Mouse (Mus musculus): ENCODE measurements around the gene Cul5. TPM values are rescaled to one million over a fixed set of nuclear protein-coding genes. Genes with fewer than 3 reads are reported as not detected.

Cul5 gene
- polyA plus RNA-seq, 1 experiment from 2014 or later = 59.9 TPM

DNA sequence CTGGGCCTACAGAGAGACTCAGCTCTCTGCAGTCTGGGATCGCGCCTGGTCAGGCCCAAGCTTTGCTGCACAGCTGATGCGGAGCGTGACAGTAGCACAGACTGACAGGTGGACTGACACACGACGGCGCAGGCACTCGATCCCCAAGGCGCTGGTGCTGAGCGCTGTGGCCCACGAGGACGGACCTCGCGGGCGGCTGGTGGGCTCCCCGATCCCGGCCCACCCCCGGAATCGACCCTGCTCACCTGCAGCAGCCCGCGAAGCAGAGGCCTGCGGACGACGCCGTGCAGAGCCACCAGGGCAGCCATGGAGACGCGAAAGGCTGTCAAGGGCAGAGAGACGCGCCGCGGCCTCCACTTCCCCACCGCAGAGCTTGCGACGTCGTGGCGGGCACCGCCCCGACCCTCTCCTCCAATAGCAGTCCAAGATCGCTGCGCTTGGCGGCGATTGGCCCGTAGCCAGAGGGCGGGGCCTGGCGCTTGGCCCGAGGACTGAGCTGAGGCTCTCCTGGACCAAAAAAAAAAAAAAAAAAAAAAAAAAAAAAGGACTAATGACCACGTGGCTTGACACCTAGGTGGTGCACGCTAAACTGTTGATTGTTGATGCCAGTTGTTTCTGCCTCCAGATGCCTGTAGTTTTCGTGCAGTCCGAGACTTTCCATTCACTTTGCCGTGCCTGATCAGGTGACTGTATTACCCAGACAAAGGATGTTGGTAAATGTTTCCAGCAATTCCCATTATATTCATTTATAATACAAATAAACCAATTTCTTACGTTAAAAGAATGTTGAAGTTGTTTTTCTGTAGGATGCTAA, 59.6 kb downstream of the Cul5 start, which contains the start of gene Acat1:
Gene Acat1 (minus strand): TSS at position 415 of the 814 bp plus-strand sequence.
- ATAC-seq (ENCODE audit: low FRiP score) (peak; percentile 99), DNase-seq (ENCODE audit: low spot score) (peak; percentile 97)
- Histone ChIP-seq H3K4me3 (replicated peaks; ENCODE audit: low read length) (peak within 1 kb of the TSS; percentile 72), H3K27ac (peak within 1 kb of the TSS; percentile 82), H3K9ac (peak within 1 kb of the TSS; percentile 84), H3K36me3 (replicated peaks; ENCODE audit: control insufficient read depth, insufficient read depth) (peaks cover 10% of the 10 kb centered on the region), H3K27me3 (ENCODE audit: control insufficient read depth, insufficient read depth, low read length) (no peaks in the 10 kb centered on the region), H3K4me2 (replicated peaks) (peak within 1 kb of the TSS; percentile 75), H3K4me1 (replicated peaks; ENCODE audit: control insufficient read depth, insufficient read depth, low read length) (peaks cover 10% of the 10 kb centered on the region), H3K9me3 (ENCODE audit: control insufficient read depth, low read length) (no peaks in the 10 kb centered on the region)
- WGBS = 4% methylated on average over 52 of the region's 52 CpGs

DNA sequence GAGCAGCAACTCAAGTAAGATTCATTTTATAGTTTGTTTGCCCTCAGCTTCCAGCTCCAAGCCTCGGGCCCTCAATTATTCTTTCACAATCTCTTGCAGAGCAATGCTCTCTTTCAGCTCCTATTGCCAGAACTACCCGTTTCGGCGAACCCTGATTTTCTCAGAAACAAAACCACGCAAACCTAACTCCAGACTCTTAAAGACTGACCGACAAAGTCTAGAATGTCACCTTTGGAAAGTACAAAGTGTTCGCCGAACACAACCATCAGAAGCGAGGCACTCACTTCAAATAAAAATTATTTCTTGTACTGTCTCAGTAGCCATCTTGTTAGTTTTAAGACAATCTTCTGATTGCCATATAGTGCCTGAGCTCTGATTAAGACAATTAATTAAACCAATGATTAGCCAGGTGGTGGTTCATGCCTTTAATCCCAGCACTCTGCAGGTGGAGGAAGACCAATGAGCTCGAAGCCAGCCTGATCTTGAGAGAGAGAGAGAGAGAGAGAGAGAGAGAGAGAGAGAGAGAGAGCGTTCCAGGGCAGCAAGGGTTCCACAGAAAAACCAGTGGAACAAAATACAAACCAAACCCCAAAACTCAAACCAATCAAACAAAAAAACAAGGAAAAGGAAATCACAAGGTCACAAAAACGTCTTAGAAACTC, 60.4 kb downstream of the Cul5 start:
- peak overlapping the region; percentile 75 for H3K4me2 ChIP-seq (replicated peaks)
- peak overlapping the region; percentile 72 for H3K4me3 ChIP-seq (replicated peaks; ENCODE audit: low read length)
- 74% methylated on average over 12 of the region's 12 CpGs for WGBS
- H3K36me3 ChIP-seq (replicated peaks; ENCODE audit: control insufficient read depth, insufficient read depth) = peaks cover 3% of the 10 kb centered on the region; the same call in 1 of the 2 replicates
- H3K9me3 ChIP-seq (ENCODE audit: control insufficient read depth, low read length) = no peaks in the 10 kb centered on the region
- no peaks in the 10 kb centered on the region for H3K27me3 ChIP-seq (ENCODE audit: control insufficient read depth, insufficient read depth, low read length)
- peaks cover 10% of the 10 kb centered on the region for H3K4me1 ChIP-seq (replicated peaks; ENCODE audit: control insufficient read depth, insufficient read depth, low read length)
- peak overlapping the region; percentile 82 for H3K27ac ChIP-seq
- peak overlapping the region; percentile 84 for H3K9ac ChIP-seq
- ATAC-seq (ENCODE audit: low FRiP score) = no peak
- DNase-seq (ENCODE audit: low spot score) = no peak

DNA sequence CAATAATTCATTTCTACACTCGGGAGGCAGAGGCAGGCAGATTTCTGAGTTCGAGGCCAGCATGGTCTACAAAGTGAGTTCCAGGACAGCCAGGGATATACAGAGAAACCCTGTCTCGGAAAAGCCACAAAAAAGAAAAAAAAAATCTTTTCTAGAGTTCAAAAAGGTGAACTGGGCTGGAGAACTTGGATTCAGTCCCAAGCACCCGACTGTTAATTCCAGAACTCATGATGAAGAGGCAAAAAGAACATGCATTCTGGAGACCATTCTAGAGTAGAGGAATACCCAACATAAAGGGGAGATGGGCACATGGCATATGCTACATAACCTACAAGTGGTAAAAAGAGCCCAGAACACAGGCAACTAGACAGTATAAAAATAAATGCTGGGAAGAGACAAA, 62.0 kb downstream of the Cul5 start:
- Histone ChIP-seq H3K27me3 (ENCODE audit: control insufficient read depth, insufficient read depth, low read length) (no peaks in the 10 kb centered on the region), H3K4me2 (replicated peaks) (no peak overlapping the region), H3K9ac (no peak overlapping the region), H3K9me3 (ENCODE audit: control insufficient read depth, low read length) (no peaks in the 10 kb centered on the region), H3K27ac (no peak overlapping the region), H3K4me3 (replicated peaks; ENCODE audit: low read length) (no peak overlapping the region), H3K4me1 (replicated peaks; ENCODE audit: control insufficient read depth, insufficient read depth, low read length) (peaks cover 10% of the 10 kb centered on the region), H3K36me3 (replicated peaks; ENCODE audit: control insufficient read depth, insufficient read depth) (no peaks in the 10 kb centered on the region)
- ATAC-seq (ENCODE audit: low FRiP score) (no peak), DNase-seq (ENCODE audit: low spot score) (no peak)
- 93% methylated on average over 4 of the region's 4 CpGs for WGBS

DNA sequence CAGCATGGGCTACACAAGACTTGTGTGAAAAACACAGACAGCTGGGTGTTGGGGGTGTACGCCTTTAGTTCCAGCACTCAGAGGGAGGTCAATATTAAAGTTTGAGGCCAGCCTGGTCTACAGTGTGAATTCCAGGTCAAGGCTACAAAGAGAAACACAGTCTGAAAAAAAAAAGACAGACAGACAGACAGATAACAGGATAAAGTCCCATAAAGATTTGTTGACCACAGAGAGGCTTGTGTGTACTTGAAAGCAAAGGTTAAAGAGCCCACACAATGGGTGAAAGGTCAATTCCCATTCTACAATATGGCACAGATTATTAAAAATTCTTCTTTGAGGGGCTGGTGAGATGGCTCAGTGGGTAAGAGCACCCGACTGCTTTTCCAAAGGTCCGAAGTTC, 62.6 kb downstream of the Cul5 start:
- ATAC-seq (ENCODE audit: low FRiP score) (no peak), DNase-seq (ENCODE audit: low spot score) (no peak)
- Histone ChIP-seq H3K4me2 (replicated peaks) (no peak overlapping the region), H3K27ac (no peak overlapping the region), H3K9ac (no peak overlapping the region), H3K9me3 (ENCODE audit: control insufficient read depth, low read length) (no peaks in the 10 kb centered on the region), H3K4me3 (replicated peaks; ENCODE audit: low read length) (no peak overlapping the region), H3K27me3 (ENCODE audit: control insufficient read depth, insufficient read depth, low read length) (no peaks in the 10 kb centered on the region), H3K36me3 (replicated peaks; ENCODE audit: control insufficient read depth, insufficient read depth) (peaks cover 1% of the 10 kb centered on the region; the same call in 1 of the 2 replicates), H3K4me1 (replicated peaks; ENCODE audit: control insufficient read depth, insufficient read depth, low read length) (peaks cover 10% of the 10 kb centered on the region)
- WGBS = over 99% methylated on average over 3 of the region's 3 CpGs

DNA sequence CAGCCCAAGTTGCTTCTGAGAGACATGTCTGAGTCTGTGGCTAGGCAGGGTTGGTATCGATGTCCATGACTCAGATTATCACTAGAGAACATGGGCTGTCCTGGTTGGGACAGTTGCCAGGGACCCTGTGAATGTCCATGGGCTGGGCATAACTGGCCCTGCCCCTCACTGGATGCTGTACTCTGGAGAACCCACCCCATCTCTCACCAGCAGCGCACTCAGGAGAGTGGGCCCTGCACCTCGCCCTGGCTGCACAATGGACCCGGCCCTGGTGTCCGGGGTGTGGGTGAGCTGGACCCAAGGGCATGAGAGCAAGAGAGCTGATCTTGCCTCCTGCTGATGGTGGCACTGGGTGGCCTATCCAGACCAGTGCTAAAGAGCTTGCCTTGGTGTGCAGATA, 64.9 kb downstream of the Cul5 start:
- H3K4me3 ChIP-seq (replicated peaks; ENCODE audit: low read length) = no peak overlapping the region
- H3K4me1 ChIP-seq (replicated peaks; ENCODE audit: control insufficient read depth, insufficient read depth, low read length) = peaks cover 10% of the 10 kb centered on the region
- no peak overlapping the region for H3K9ac ChIP-seq
- WGBS = 96% methylated on average over 5 of the region's 5 CpGs
- no peak overlapping the region for H3K4me2 ChIP-seq (replicated peaks)
- H3K9me3 ChIP-seq (ENCODE audit: control insufficient read depth, low read length) = no peaks in the 10 kb centered on the region
- ATAC-seq (ENCODE audit: low FRiP score) (no peak), DNase-seq (ENCODE audit: low spot score) (no peak)
- H3K27me3 ChIP-seq (ENCODE audit: control insufficient read depth, insufficient read depth, low read length) = no peaks in the 10 kb centered on the region
- H3K27ac ChIP-seq = no peak overlapping the region
- peaks cover 7% of the 10 kb centered on the region; the same call in 1 of the 2 replicates for H3K36me3 ChIP-seq (replicated peaks; ENCODE audit: control insufficient read depth, insufficient read depth)

DNA sequence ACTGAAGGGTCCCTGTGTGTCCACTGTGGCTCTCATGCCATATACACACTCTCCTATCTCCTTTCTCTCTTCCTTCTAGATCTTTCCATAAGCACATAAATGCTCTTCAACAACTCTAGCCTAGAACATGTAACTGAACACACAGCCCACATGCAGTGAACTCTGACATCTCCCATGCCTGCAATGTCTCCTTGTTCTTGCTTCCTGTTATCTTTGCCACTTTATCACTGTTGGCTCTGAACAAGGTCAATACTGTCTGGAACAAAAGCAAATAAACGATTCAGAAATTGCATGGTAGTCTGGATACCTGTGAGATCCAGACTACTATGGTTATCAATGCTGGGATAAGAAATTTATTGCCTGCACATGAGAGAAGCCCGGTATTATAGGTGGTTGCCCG, 66.0 kb downstream of the Cul5 start:
- WGBS = 85% methylated on average over 3 of the region's 3 CpGs
- Histone ChIP-seq H3K27me3 (ENCODE audit: control insufficient read depth, insufficient read depth, low read length) (no peaks in the 10 kb centered on the region), H3K4me3 (replicated peaks; ENCODE audit: low read length) (no peak overlapping the region), H3K27ac (no peak overlapping the region), H3K9me3 (ENCODE audit: control insufficient read depth, low read length) (no peaks in the 10 kb centered on the region), H3K9ac (no peak overlapping the region), H3K4me1 (replicated peaks; ENCODE audit: control insufficient read depth, insufficient read depth, low read length) (peaks cover 2% of the 10 kb centered on the region; the same call in 1 of the 2 replicates), H3K36me3 (replicated peaks; ENCODE audit: control insufficient read depth, insufficient read depth) (peaks cover 7% of the 10 kb centered on the region; the same call in 1 of the 2 replicates), H3K4me2 (replicated peaks) (no peak overlapping the region)
- ATAC-seq (ENCODE audit: low FRiP score) (no peak), DNase-seq (ENCODE audit: low spot score) (no peak)

DNA sequence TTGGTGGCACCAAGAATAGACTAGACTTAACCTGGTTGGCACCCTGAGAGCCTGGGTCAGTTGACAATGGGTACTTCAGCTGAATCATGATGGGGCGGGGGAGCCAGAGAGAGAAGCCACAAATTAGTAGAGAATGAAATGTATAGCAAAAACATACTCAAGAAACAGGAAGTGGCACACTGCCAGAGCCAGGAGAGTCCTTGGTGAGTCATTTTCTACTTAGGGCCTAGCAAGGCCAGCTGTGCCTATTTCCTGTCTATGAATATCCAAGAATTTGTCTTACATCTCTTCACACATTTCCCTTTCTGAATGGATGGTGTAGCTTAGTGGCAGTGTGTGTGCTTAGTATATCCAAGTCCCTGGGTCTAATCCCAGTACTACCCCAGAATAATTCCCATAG, 66.4 kb downstream of the Cul5 start:
- no peak overlapping the region for H3K4me2 ChIP-seq (replicated peaks)
- H3K4me1 ChIP-seq (replicated peaks; ENCODE audit: control insufficient read depth, insufficient read depth, low read length) = no peaks in the 10 kb centered on the region
- no peak for DNase-seq (ENCODE audit: low spot score)
- peaks cover 7% of the 10 kb centered on the region for H3K36me3 ChIP-seq (replicated peaks; ENCODE audit: control insufficient read depth, insufficient read depth)
- no peaks in the 10 kb centered on the region for H3K9me3 ChIP-seq (ENCODE audit: control insufficient read depth, low read length)
- no peak overlapping the region for H3K4me3 ChIP-seq (replicated peaks; ENCODE audit: low read length)
- no peak overlapping the region for H3K27ac ChIP-seq
- no peaks in the 10 kb centered on the region for H3K27me3 ChIP-seq (ENCODE audit: control insufficient read depth, insufficient read depth, low read length)
- no peak for ATAC-seq (ENCODE audit: low FRiP score)
- no peak overlapping the region for H3K9ac ChIP-seq
- WGBS = 81% methylated on average over 1 of the region's 1 CpGs

DNA sequence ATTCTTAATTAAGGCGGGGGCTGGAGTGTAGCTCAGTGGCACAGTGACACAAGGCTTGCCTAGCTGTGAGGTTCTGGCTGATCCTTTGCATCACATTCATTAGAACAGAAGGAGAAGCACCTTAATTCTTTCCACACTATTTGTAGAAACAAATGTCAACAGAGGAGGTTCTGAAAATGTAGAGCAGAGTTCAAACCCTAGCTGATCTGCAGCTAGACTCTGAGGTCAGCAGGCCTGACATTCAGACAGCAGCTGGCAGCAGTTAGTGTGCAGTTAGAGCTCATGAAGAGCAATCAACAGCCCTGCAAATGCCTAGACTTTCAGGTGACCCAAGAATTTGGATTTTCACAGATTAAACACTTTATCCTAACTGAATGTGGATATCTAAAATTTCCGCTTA, 68.3 kb downstream of the Cul5 start:
- no peak overlapping the region for H3K4me2 ChIP-seq (replicated peaks)
- no peak overlapping the region for H3K9ac ChIP-seq
- ATAC-seq (ENCODE audit: low FRiP score) (no peak), DNase-seq (ENCODE audit: low spot score) (no peak)
- H3K27ac ChIP-seq = no peak overlapping the region
- WGBS = 92% methylated on average over 2 of the region's 2 CpGs
- no peaks in the 10 kb centered on the region for H3K9me3 ChIP-seq (ENCODE audit: control insufficient read depth, low read length)
- no peak overlapping the region for H3K4me3 ChIP-seq (replicated peaks; ENCODE audit: low read length)
- H3K4me1 ChIP-seq (replicated peaks; ENCODE audit: control insufficient read depth, insufficient read depth, low read length) = no peaks in the 10 kb centered on the region
- H3K27me3 ChIP-seq (ENCODE audit: control insufficient read depth, insufficient read depth, low read length) = no peaks in the 10 kb centered on the region
- peaks cover 16% of the 10 kb centered on the region for H3K36me3 ChIP-seq (replicated peaks; ENCODE audit: control insufficient read depth, insufficient read depth)

DNA sequence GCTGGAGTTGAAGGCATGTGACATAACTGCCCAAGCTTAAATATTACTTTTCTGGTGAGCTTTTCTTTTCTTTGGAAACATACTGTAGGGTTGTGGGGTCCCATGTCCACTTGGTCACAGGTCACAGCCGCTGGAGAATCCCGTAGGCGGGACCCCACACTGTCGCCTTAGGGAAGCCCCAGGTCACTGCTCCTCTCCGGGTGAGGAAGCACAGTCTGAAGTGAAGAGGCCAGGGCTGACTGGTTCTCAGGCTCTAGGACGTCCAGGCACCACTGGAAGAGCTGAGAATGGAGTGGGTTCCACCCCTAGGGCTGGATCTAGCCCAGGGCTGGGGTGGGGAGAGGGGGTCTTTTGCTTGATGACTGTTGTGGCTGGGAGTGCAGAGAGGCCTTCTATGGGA, 71.2 kb downstream of the Cul5 start:
- 79% methylated on average over 6 of the region's 6 CpGs for WGBS
- Histone ChIP-seq H3K36me3 (replicated peaks; ENCODE audit: control insufficient read depth, insufficient read depth) (peaks cover 36% of the 10 kb centered on the region), H3K9ac (no peak overlapping the region), H3K27me3 (ENCODE audit: control insufficient read depth, insufficient read depth, low read length) (no peaks in the 10 kb centered on the region), H3K4me3 (replicated peaks; ENCODE audit: low read length) (no peak overlapping the region), H3K4me2 (replicated peaks) (no peak overlapping the region), H3K9me3 (ENCODE audit: control insufficient read depth, low read length) (no peaks in the 10 kb centered on the region), H3K27ac (no peak overlapping the region), H3K4me1 (replicated peaks; ENCODE audit: control insufficient read depth, insufficient read depth, low read length) (no peaks in the 10 kb centered on the region)
- DNase-seq (ENCODE audit: low spot score) (no peak), ATAC-seq (ENCODE audit: low FRiP score) (no peak)

Measured in hindbrain, embryonic 14.5 days (tissue).